Mouse (Mus musculus): ENCODE measurements around the gene Tmem50a.
A peak's percentile ranks its signal among the peaks of the same experiment; 100 is the strongest.

Gene Tmem50a

GRCm38 (mm10) chr4:134879410-134879981 lies 35.3 kb downstream of the Tmem50a start:
- DNase-seq (ENCODE audit: low read depth in 1 of 2, low spot score in 2 of 2), result peak in 1 of 2 experiments; percentile 34

- DNase-seq (ENCODE audit: low read depth in 1 of 2, low spot score in 2 of 2), result no peak
Observed at GRCm38 (mm10) chr4:134876171-134876570, 38.7 kb downstream of the Tmem50a start.

GRCm38 (mm10) chr4:134871950-134872349 lies 42.9 kb downstream of the Tmem50a start:
- no peak for DNase-seq (ENCODE audit: low read depth in 1 of 2, low spot score in 2 of 2)

- DNase-seq (ENCODE audit: low read depth in 1 of 2, low spot score in 2 of 2), result no peak
Observed at GRCm38 (mm10) chr4:134871477-134871876, 43.3 kb downstream of the Tmem50a start.

- no peak for DNase-seq (ENCODE audit: low read depth in 1 of 2, low spot score in 2 of 2)
Observed at GRCm38 (mm10) chr4:134869815-134870375, 44.9 kb downstream of the Tmem50a start.

GRCm38 (mm10) chr4:134869068-134869730 lies 45.6 kb downstream of the Tmem50a start:
- no peak for DNase-seq (ENCODE audit: low read depth in 1 of 2, low spot score in 2 of 2)

GRCm38 (mm10) chr4:134868490-134868889 lies 46.3 kb downstream of the Tmem50a start:
- DNase-seq (ENCODE audit: low read depth in 1 of 2, low spot score in 2 of 2), result no peak

- no peak for DNase-seq (ENCODE audit: low read depth in 1 of 2, low spot score in 2 of 2)
Observed at GRCm38 (mm10) chr4:134868065-134868464, 46.8 kb downstream of the Tmem50a start.

- no peak for DNase-seq (ENCODE audit: low read depth in 1 of 2, low spot score in 2 of 2)
Observed at GRCm38 (mm10) chr4:134867661-134868060, 47.2 kb downstream of the Tmem50a start.

- no peak for DNase-seq (ENCODE audit: low read depth in 1 of 2, low spot score in 2 of 2)
Observed at GRCm38 (mm10) chr4:134867213-134867612, 47.6 kb downstream of the Tmem50a start.

- no peak for DNase-seq (ENCODE audit: low read depth in 1 of 2, low spot score in 2 of 2)
Observed at GRCm38 (mm10) chr4:134865789-134866188, 49.0 kb downstream of the Tmem50a start.

- DNase-seq (ENCODE audit: low read depth in 1 of 2, low spot score in 2 of 2), result no peak
Observed at GRCm38 (mm10) chr4:134865340-134865739, 49.5 kb downstream of the Tmem50a start.

GRCm38 (mm10) chr4:134863937-134864729 lies 50.7 kb downstream of the Tmem50a start, which contains the start of gene Rhd:
Rhd (plus strand) TSS chr4:134864536.
- DNase-seq (ENCODE audit: low read depth in 1 of 2, low spot score in 2 of 2), result no peak

GRCm38 (mm10) chr4:134862996-134863395 lies 51.8 kb downstream of the Tmem50a start:
- DNase-seq (ENCODE audit: low read depth in 1 of 2, low spot score in 2 of 2), result no peak

- DNase-seq (ENCODE audit: low read depth in 1 of 2, low spot score in 2 of 2), result no peak
Observed at GRCm38 (mm10) chr4:134861884-134862283, 52.9 kb downstream of the Tmem50a start.

- DNase-seq (ENCODE audit: low read depth in 1 of 2, low spot score in 2 of 2), result no peak
Observed at GRCm38 (mm10) chr4:134858494-134858893, 56.3 kb downstream of the Tmem50a start.

GRCm38 (mm10) chr4:134856501-134856900 lies 58.3 kb downstream of the Tmem50a start:
- DNase-seq (ENCODE audit: low read depth in 1 of 2, low spot score in 2 of 2), result no peak

GRCm38 (mm10) chr4:134856056-134856455 lies 58.8 kb downstream of the Tmem50a start:
- DNase-seq (ENCODE audit: low read depth in 1 of 2, low spot score in 2 of 2), result no peak

GRCm38 (mm10) chr4:134855371-134855770 lies 59.5 kb downstream of the Tmem50a start:
- DNase-seq (ENCODE audit: low read depth in 1 of 2, low spot score in 2 of 2), result no peak

- DNase-seq (ENCODE audit: low read depth in 1 of 2, low spot score in 2 of 2), result peak; percentile 80 to 92
Observed at GRCm38 (mm10) chr4:134853637-134854485, 61.0 kb downstream of the Tmem50a start.

GRCm38 (mm10) chr4:134853259-134853636 lies 61.6 kb downstream of the Tmem50a start, which contains the start of gene Maco1:
Maco1 (minus strand) TSS chr4:134853345.
- DNase-seq (ENCODE audit: low read depth in 1 of 2, low spot score in 2 of 2), result peak; percentile 96 to 97

Measured in monocyte, adult 2 months (primary cell).